22 mouse cellular contexts compared by ENCODE assay signal in genomic region chr11:66500951-66501350, GRCm38 (mm10). TPM values are rescaled to one million over a fixed set of nuclear protein-coding genes. Genes with fewer than 3 reads are reported as not detected.
A peak's percentile ranks its signal among the peaks of the same experiment; 100 is the strongest.
DNase-seq lines count a peak whose midpoint lies in the region; ATAC-seq and TF ChIP-seq lines count a peak whose summit lies in the region.
"Had no signal": no experiment of that assay in that cellular context is flagged by ENCODE, and none has a peak within 500 bp of the region (broad histone marks: within the 10 kb centered on the region; RNA-seq: fewer than 3 reads in every experiment).

No protein-coding gene starts in this region.

- H3K36me3 ChIP-seq in hindbrain, postnatal 0 days (ENCODE audit: insufficient read depth, low read length) = no peaks in the 10 kb centered on the region
- no peaks in the 10 kb centered on the region for H3K36me3 ChIP-seq in hindbrain, embryonic 10.5 days
- no peaks in the 10 kb centered on the region for H3K36me3 ChIP-seq in midbrain, embryonic 11.5 days (ENCODE audit: control insufficient read depth, insufficient read depth, low read length)
- H3K36me3 ChIP-seq in midbrain, embryonic 15.5 days (replicated peaks) = no peaks in the 10 kb centered on the region
- no peaks in the 10 kb centered on the region for H3K36me3 ChIP-seq in MEL (ENCODE audit: control insufficient read depth in 1 of 2, insufficient read depth in 2 of 2, low read length in 2 of 2)
- H3K36me3 ChIP-seq: forebrain, embryonic 15.5 days; midbrain, embryonic 13.5 days; neural tube, embryonic 15.5 days had no signal

- no peak for TF ChIP-seq POLR2A in MEL (IDR thresholded peaks at IDR 0.05; ENCODE audit: control insufficient read depth in 1 of 2, insufficient read depth in 1 of 2, low read depth in 1 of 2, low read length in 2 of 2, poor library complexity in 1 of 2)

- DNase-seq in hindbrain, postnatal 0 days (ENCODE audit: low spot score) = no peak
- no peak for DNase-seq in hindbrain, embryonic 10.5 days (ENCODE audit: low spot score)
- peak; percentile 84 for DNase-seq in midbrain, embryonic 11.5 days (ENCODE audit: low spot score, missing footprints)
- DNase-seq in MEL (ENCODE audit: low read depth, low spot score) = peak; percentile 7
- no peak for DNase-seq in natural killer cell, adult 2 months (ENCODE audit: low spot score in 2 of 2)
- no peak for DNase-seq in retina, embryonic 14.5 days (ENCODE audit: low spot score)
- DNase-seq: adrenal gland, adult 8-10 months; cerebellum, adult 9-11 months; kidney, adult 2 months; kidney, postnatal 14 days; layer of hippocampus, adult 9-11 months; lung, adult 2 months; right cerebral cortex, postnatal 25 days; thymus, adult 18-20 months; thymus, postnatal 4 days had no signal

- no peaks in the 10 kb centered on the region for H3K79me2 ChIP-seq in MEL (ENCODE audit: control insufficient read depth, insufficient read depth, low read length, poor library complexity)

- peak; percentile 28 for TF ChIP-seq CTCF in hindbrain, postnatal 0 days (IDR thresholded peaks at IDR 0.05; ENCODE audit: low read depth)
- peak in 1 of 3 experiments; percentile 27; a peak in 2 of 6 replicates for TF ChIP-seq CTCF in MEL (IDR thresholded peaks at IDR 0.05 in 2 of 3, conservative IDR thresholded peaks at IDR 0.05 in 1 of 3; ENCODE audit: control insufficient read depth in 1 of 3, insufficient read depth in 1 of 3, low read depth in 2 of 3, low read length in 3 of 3, poor library complexity in 1 of 3, severe bottlenecking in 1 of 3)

- H3K4me2 ChIP-seq in hindbrain, postnatal 0 days (ENCODE audit: low read depth, low read length) = no peak overlapping the region
- no peak overlapping the region for H3K4me2 ChIP-seq in midbrain, embryonic 11.5 days
- H3K4me2 ChIP-seq in midbrain, embryonic 15.5 days = no peak overlapping the region
- H3K4me2 ChIP-seq: forebrain, embryonic 15.5 days; liver, embryonic 11.5 days; midbrain, embryonic 13.5 days; neural tube, embryonic 15.5 days had no signal

- no peak overlapping the region for H3K4me3 ChIP-seq in hindbrain, postnatal 0 days (ENCODE audit: low read length)
- H3K4me3 ChIP-seq in hindbrain, embryonic 10.5 days = no peak overlapping the region
- H3K4me3 ChIP-seq in midbrain, embryonic 11.5 days (ENCODE audit: low read depth, low read length) = no peak overlapping the region
- no peak overlapping the region for H3K4me3 ChIP-seq in midbrain, embryonic 15.5 days
- no peak overlapping the region for H3K4me3 ChIP-seq in MEL (ENCODE audit: control insufficient read depth in 1 of 2, insufficient read depth in 1 of 2, low read depth in 2 of 2, low read length in 2 of 2)
- H3K4me3 ChIP-seq: forebrain, embryonic 15.5 days; midbrain, embryonic 13.5 days; myocyte; neural tube, embryonic 15.5 days had no signal

- H3K9me3 ChIP-seq in hindbrain, postnatal 0 days (ENCODE audit: low read length) = no peaks in the 10 kb centered on the region
- no peaks in the 10 kb centered on the region for H3K9me3 ChIP-seq in hindbrain, embryonic 10.5 days
- no peaks in the 10 kb centered on the region for H3K9me3 ChIP-seq in midbrain, embryonic 11.5 days (ENCODE audit: control insufficient read depth, low read length)
- H3K9me3 ChIP-seq in midbrain, embryonic 15.5 days = no peaks in the 10 kb centered on the region
- H3K9me3 ChIP-seq in MEL (replicated peaks; ENCODE audit: insufficient read depth, low read length) = no peaks in the 10 kb centered on the region
- H3K9me3 ChIP-seq: forebrain, embryonic 15.5 days; neural tube, embryonic 15.5 days had no signal

- 72% methylated on average over 2 of the region's 2 CpGs for WGBS in hindbrain, postnatal 0 days
- WGBS in hindbrain, embryonic 10.5 days = 79% methylated on average over 2 of the region's 2 CpGs
- 72% methylated on average over 2 of the region's 2 CpGs for WGBS in midbrain, embryonic 11.5 days
- WGBS in midbrain, embryonic 15.5 days = 75% methylated on average over 2 of the region's 2 CpGs

- TF ChIP-seq EP300 in MEL (IDR thresholded peaks at IDR 0.05; ENCODE audit: low read depth in 1 of 2, low read length in 2 of 2) = no peak

- no peak overlapping the region for H3K9ac ChIP-seq in hindbrain, postnatal 0 days (replicated peaks; ENCODE audit: low read length)
- H3K9ac ChIP-seq in midbrain, embryonic 11.5 days (ENCODE audit: low read length) = no peak overlapping the region
- no peak overlapping the region for H3K9ac ChIP-seq in midbrain, embryonic 15.5 days
- H3K9ac ChIP-seq in MEL (ENCODE audit: control insufficient read depth, low read depth, low read length, poor library complexity, severe bottlenecking) = no peak overlapping the region
- H3K9ac ChIP-seq: forebrain, embryonic 15.5 days; midbrain, embryonic 13.5 days; neural tube, embryonic 15.5 days had no signal

- no peaks in the 10 kb centered on the region for H3K4me1 ChIP-seq in hindbrain, postnatal 0 days (ENCODE audit: insufficient read depth, low read length)
- H3K4me1 ChIP-seq in hindbrain, embryonic 10.5 days (replicated peaks) = peaks cover 10% of the 10 kb centered on the region
- no peaks in the 10 kb centered on the region for H3K4me1 ChIP-seq in midbrain, embryonic 11.5 days (ENCODE audit: control insufficient read depth, insufficient read depth, low read length)
- no peaks in the 10 kb centered on the region for H3K4me1 ChIP-seq in midbrain, embryonic 15.5 days
- H3K4me1 ChIP-seq in MEL (ENCODE audit: control insufficient read depth in 1 of 2, insufficient read depth in 2 of 2, low read length in 2 of 2) = no peaks in the 10 kb centered on the region
- H3K4me1 ChIP-seq: forebrain, embryonic 15.5 days; midbrain, embryonic 13.5 days; neural tube, embryonic 15.5 days had no signal

- no peak overlapping the region for H3K27ac ChIP-seq in hindbrain, postnatal 0 days
- H3K27ac ChIP-seq in hindbrain, embryonic 10.5 days = no peak overlapping the region
- no peak overlapping the region for H3K27ac ChIP-seq in midbrain, embryonic 11.5 days (ENCODE audit: low read depth, low read length)
- H3K27ac ChIP-seq in midbrain, embryonic 15.5 days = no peak overlapping the region
- H3K27ac ChIP-seq in MEL (ENCODE audit: control insufficient read depth, low read depth, low read length) = no peak overlapping the region
- H3K27ac ChIP-seq: forebrain, embryonic 15.5 days; midbrain, embryonic 13.5 days; neural tube, embryonic 15.5 days had no signal

- H3K27me3 ChIP-seq in hindbrain, postnatal 0 days (ENCODE audit: insufficient read depth, low read length) = no peaks in the 10 kb centered on the region
- H3K27me3 ChIP-seq in hindbrain, embryonic 10.5 days (ENCODE audit: insufficient read depth, poor library complexity, severe bottlenecking) = no peaks in the 10 kb centered on the region
- no peaks in the 10 kb centered on the region for H3K27me3 ChIP-seq in midbrain, embryonic 11.5 days (ENCODE audit: control insufficient read depth, insufficient read depth, low read length)
- no peaks in the 10 kb centered on the region for H3K27me3 ChIP-seq in midbrain, embryonic 15.5 days (replicated peaks)
- no peaks in the 10 kb centered on the region for H3K27me3 ChIP-seq in MEL (ENCODE audit: control insufficient read depth in 1 of 2, insufficient read depth in 2 of 2, low read length in 2 of 2)
- H3K27me3 ChIP-seq: forebrain, embryonic 15.5 days; midbrain, embryonic 13.5 days; neural tube, embryonic 15.5 days had no signal

- ATAC-seq in hindbrain, postnatal 0 days = no peak
- no peak for ATAC-seq in midbrain, embryonic 11.5 days (ENCODE audit: low FRiP score)
- ATAC-seq in midbrain, embryonic 15.5 days (replicated peaks) = no peak
- ATAC-seq: forebrain, embryonic 15.5 days; midbrain, embryonic 13.5 days had no signal

- no peak; the same call in 1 of the 2 replicates for TF ChIP-seq RAD21 in MEL (IDR thresholded peaks at IDR 0.05; ENCODE audit: low read depth, low read length)

TF ChIP-seq in MEL, 35 proteins besides CTCF, POLR2A, EP300 and RAD21:
- no peak for TF ChIP-seq NELFE (IDR thresholded peaks at IDR 0.05; ENCODE audit: low read depth, low read length)
- peak; percentile 40 for TF ChIP-seq SMC3 (IDR thresholded peaks at IDR 0.05; ENCODE audit: low read depth, low read length)

RNA-seq across cellular contexts. Expression of gene Shisa6, which starts 24.8 kb away (rescaled TPM):
- 12.6 and 17.8 TPM in 2 replicates for total RNA-seq in hindbrain, postnatal 0 days (2014; rRNA removed)
- 3.7 and 4.4 TPM in 2 replicates for polyA plus RNA-seq in hindbrain, postnatal 0 days (2015; fragmentation: Nextera tagmentation; extraction: Ambion mirVana)
- polyA plus RNA-seq in hindbrain, embryonic 10.5 days (2016; fragmentation: Nextera tagmentation; extraction: Ambion mirVana) = 0.52 and 1.2 TPM in 2 replicates
- 0.57 and 1.4 TPM in 2 replicates for polyA plus RNA-seq in midbrain, embryonic 11.5 days (2014; fragmentation: Nextera tagmentation; extraction: Ambion mirVana)
- 2.7 and 2.9 TPM in 2 replicates for polyA plus RNA-seq in midbrain, embryonic 15.5 days (2015; fragmentation: Nextera tagmentation; extraction: Ambion mirVana)
- not detected in 2 replicates for total RNA-seq in MEL (2012; rRNA removed)
- polyA plus RNA-seq in MEL (2012; ENCODE audit: insufficient read depth in 1 of 2, insufficient read length in 2 of 2, low read depth in 1 of 2, low replicate concordance in 2 of 2, missing spikeins in 1 of 2) = not detected
- total RNA-seq: hematopoietic stem cell, adult 5-6 weeks had no signal
- polyA plus RNA-seq: myocyte had no signal

Comparison
In these comparisons a context has a peak if more than half of its experiments do, and no peak if none do; other contexts are left out.
1. DNase-seq: peak in midbrain, embryonic 11.5 days (single experiment) and MEL (single experiment); none in hindbrain, postnatal 0 days (single experiment), hindbrain, embryonic 10.5 days (single experiment), natural killer cell, adult 2 months (0 of 2) and retina, embryonic 14.5 days (single experiment).